Mouse (Mus musculus): ENCODE data around the gene Gm26920. TPM values are rescaled to one million over a fixed set of nuclear protein-coding genes. Genes with fewer than 3 reads are reported as not detected.
A peak's percentile ranks its signal among the peaks of the same experiment; 100 is the strongest.

The Gm26920 gene
- total RNA-seq, 2 experiments from 2014 or later = not detected

GRCm38 (mm10) chr7:30053591-30053990 lies 36.6 kb downstream of the Gm26920 start:
- no peak for DNase-seq

- peak; percentile 95 to 96 for DNase-seq
Measured at GRCm38 (mm10) chr7:30050882-30051548, 39.2 kb downstream of the Gm26920 start, which contains the start of gene Zfp14. Gene Zfp14 (minus strand): TSS chr7:30051380.

GRCm38 (mm10) chr7:30048126-30048525 lies 42.1 kb downstream of the Gm26920 start:
- DNase-seq = no peak

GRCm38 (mm10) chr7:30044354-30044753 lies 45.9 kb downstream of the Gm26920 start:
- DNase-seq = no peak

- no peak for DNase-seq
Measured at GRCm38 (mm10) chr7:30034331-30034730, 55.9 kb downstream of the Gm26920 start.

- no peak for DNase-seq
Measured at GRCm38 (mm10) chr7:30031379-30031778, 58.8 kb downstream of the Gm26920 start.

- no peak for DNase-seq
Measured at GRCm38 (mm10) chr7:30030677-30031076, 59.5 kb downstream of the Gm26920 start.

GRCm38 (mm10) chr7:30028572-30028971 lies 61.6 kb downstream of the Gm26920 start:
- DNase-seq = no peak

GRCm38 (mm10) chr7:30027331-30027730 lies 62.9 kb downstream of the Gm26920 start:
- no peak for DNase-seq

- DNase-seq = no peak
Measured at GRCm38 (mm10) chr7:30025358-30025757, 64.9 kb downstream of the Gm26920 start.

- DNase-seq = no peak
Measured at GRCm38 (mm10) chr7:30023800-30024199, 66.4 kb downstream of the Gm26920 start.

- DNase-seq = no peak
Measured at GRCm38 (mm10) chr7:30023324-30023723, 66.9 kb downstream of the Gm26920 start.

GRCm38 (mm10) chr7:30019543-30019942 lies 70.7 kb downstream of the Gm26920 start:
- DNase-seq = no peak

GRCm38 (mm10) chr7:30017226-30017625 lies 73.0 kb downstream of the Gm26920 start:
- DNase-seq = no peak

GRCm38 (mm10) chr7:30012956-30013363 lies 77.2 kb downstream of the Gm26920 start:
- DNase-seq = peak; percentile 28 to 67

GRCm38 (mm10) chr7:30010551-30011195 lies 79.5 kb downstream of the Gm26920 start:
- DNase-seq = peak; percentile 20 to 33

GRCm38 (mm10) chr7:30009321-30010085 lies 80.7 kb downstream of the Gm26920 start:
- peak; percentile 55 to 73 for DNase-seq

GRCm38 (mm10) chr7:30008020-30008690 lies 82.1 kb downstream of the Gm26920 start:
- DNase-seq = no peak

- no peak for DNase-seq
Measured at GRCm38 (mm10) chr7:30007601-30008000, 82.6 kb downstream of the Gm26920 start.
